In the genomic region with DNA sequence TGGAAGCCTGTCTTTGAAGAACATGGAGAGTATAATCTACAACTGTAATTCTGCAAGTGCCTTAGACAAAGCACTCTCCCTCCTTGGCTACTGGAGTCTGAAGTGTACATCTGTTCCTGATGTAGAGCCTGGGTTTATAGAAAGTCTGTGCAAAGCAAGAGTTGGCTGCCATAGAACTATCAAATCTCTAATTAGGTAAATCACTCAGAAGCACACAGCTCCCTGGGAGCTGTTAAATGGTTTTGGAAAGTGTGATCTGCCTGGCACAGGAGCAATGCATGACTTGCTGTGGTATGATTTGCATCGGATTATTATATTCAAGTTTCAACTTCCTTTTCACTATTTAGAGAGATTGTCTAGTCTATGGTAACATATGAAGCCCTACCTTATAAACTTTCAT, we compare ENCODE assay signal across 28 mouse cellular contexts.
DNase-seq lines count a peak whose midpoint lies in the region; ATAC-seq and TF ChIP-seq lines count a peak whose summit lies in the region.
"Had no signal": no experiment of that assay in that cellular context is flagged by ENCODE, and none has a peak within 500 bp of the region (broad histone marks: within the 10 kb centered on the region; RNA-seq: fewer than 3 reads in every experiment).

No protein-coding gene starts in this region.

- H3K4me2 ChIP-seq in forebrain, embryonic 15.5 days (replicated peaks): no peak overlapping the region
- H3K4me2 ChIP-seq in midbrain, postnatal 0 days (ENCODE audit: low read depth, low read length, poor library complexity, severe bottlenecking): no peak overlapping the region
- H3K4me2 ChIP-seq: embryonic facial prominence, embryonic 15.5 days; heart, embryonic 12.5 days; hindbrain, embryonic 13.5 days; kidney, embryonic 15.5 days; limb, embryonic 12.5 days; liver, embryonic 11.5 days; midbrain, embryonic 13.5 days had no signal

- no peak for TF ChIP-seq POLR2A in brain, embryonic 14.5 days (IDR thresholded peaks at IDR 0.05; ENCODE audit: borderline replicate concordance, extremely low read depth, insufficient read depth, insufficient read length, poor library complexity, severe bottlenecking)

- no peak for TF ChIP-seq CTCF in midbrain, postnatal 0 days (IDR thresholded peaks at IDR 0.05)
- TF ChIP-seq CTCF in brain, embryonic 14.5 days (IDR thresholded peaks at IDR 0.05; ENCODE audit: borderline replicate concordance, extremely low read depth, insufficient read depth, insufficient read length): no peak

- H3K4me3 ChIP-seq in forebrain, embryonic 15.5 days: no peak overlapping the region
- no peak overlapping the region for H3K4me3 ChIP-seq in forebrain, embryonic 10.5 days
- H3K4me3 ChIP-seq in midbrain, postnatal 0 days (ENCODE audit: low read depth, low read length): no peak overlapping the region
- H3K4me3 ChIP-seq in midbrain, embryonic 10.5 days: no peak overlapping the region
- H3K4me3 ChIP-seq: embryonic facial prominence, embryonic 10.5 days; embryonic facial prominence, embryonic 15.5 days; heart, adult 2 months; heart, embryonic 12.5 days; hindbrain, embryonic 13.5 days; kidney, embryonic 15.5 days; limb, embryonic 12.5 days; midbrain, embryonic 13.5 days had no signal

- no peak overlapping the region for H3K27ac ChIP-seq in forebrain, embryonic 15.5 days (replicated peaks)
- no peak overlapping the region for H3K27ac ChIP-seq in forebrain, embryonic 10.5 days
- no peak overlapping the region for H3K27ac ChIP-seq in midbrain, postnatal 0 days (ENCODE audit: low read depth, low read length)
- no peak overlapping the region for H3K27ac ChIP-seq in midbrain, embryonic 10.5 days (replicated peaks)
- H3K27ac ChIP-seq: embryonic facial prominence, embryonic 10.5 days; embryonic facial prominence, embryonic 15.5 days; heart, adult 2 months; hindbrain, embryonic 13.5 days; kidney, embryonic 15.5 days; limb, embryonic 12.5 days; midbrain, embryonic 13.5 days; stomach, postnatal 0 days had no signal

- no peaks in the 10 kb centered on the region for H3K9me3 ChIP-seq in forebrain, embryonic 15.5 days
- H3K9me3 ChIP-seq in forebrain, embryonic 10.5 days: no peaks in the 10 kb centered on the region
- H3K9me3 ChIP-seq in midbrain, postnatal 0 days (ENCODE audit: low read length): no peaks in the 10 kb centered on the region
- H3K9me3 ChIP-seq in midbrain, embryonic 10.5 days (replicated peaks): no peaks in the 10 kb centered on the region
- H3K9me3 ChIP-seq: embryonic facial prominence, embryonic 10.5 days; embryonic facial prominence, embryonic 15.5 days; heart, embryonic 12.5 days; hindbrain, embryonic 13.5 days; kidney, embryonic 15.5 days; limb, embryonic 12.5 days; midbrain, embryonic 13.5 days had no signal

- peaks cover 7% of the 10 kb centered on the region; the same call in 1 of the 2 replicates for H3K4me1 ChIP-seq in forebrain, embryonic 15.5 days
- 0 out of 2 replicates have a peak, but pooled peaks cover 5% of the 10 kb centered on the region for H3K4me1 ChIP-seq in forebrain, embryonic 10.5 days
- no peaks in the 10 kb centered on the region for H3K4me1 ChIP-seq in midbrain, postnatal 0 days (ENCODE audit: insufficient read depth, low read length)
- 0 out of 2 replicates have a peak, but pooled peaks cover 5% of the 10 kb centered on the region for H3K4me1 ChIP-seq in midbrain, embryonic 10.5 days
- H3K4me1 ChIP-seq: embryonic facial prominence, embryonic 10.5 days; hindbrain, embryonic 13.5 days; kidney, embryonic 15.5 days; limb, embryonic 12.5 days; midbrain, embryonic 13.5 days had no signal

- WGBS in forebrain, embryonic 15.5 days: 52% methylated on average over 1 of the region's 1 CpGs
- WGBS in forebrain, embryonic 10.5 days: 95% methylated on average over 1 of the region's 1 CpGs
- WGBS in midbrain, postnatal 0 days: 84% methylated on average over 1 of the region's 1 CpGs
- 92% methylated on average over 1 of the region's 1 CpGs for WGBS in midbrain, embryonic 10.5 days

- H3K9ac ChIP-seq in forebrain, embryonic 15.5 days (replicated peaks): no peak overlapping the region
- H3K9ac ChIP-seq in midbrain, postnatal 0 days (replicated peaks; ENCODE audit: low read length, poor library complexity, severe bottlenecking): no peak overlapping the region
- H3K9ac ChIP-seq: embryonic facial prominence, embryonic 15.5 days; heart, embryonic 12.5 days; hindbrain, embryonic 13.5 days; kidney, embryonic 15.5 days; limb, embryonic 12.5 days; midbrain, embryonic 13.5 days had no signal

- H3K27me3 ChIP-seq in forebrain, embryonic 15.5 days: no peaks in the 10 kb centered on the region
- no peaks in the 10 kb centered on the region for H3K27me3 ChIP-seq in forebrain, embryonic 10.5 days (ENCODE audit: poor library complexity, severe bottlenecking)
- no peaks in the 10 kb centered on the region for H3K27me3 ChIP-seq in midbrain, postnatal 0 days (ENCODE audit: insufficient read depth, low read length)
- H3K27me3 ChIP-seq in midbrain, embryonic 10.5 days (ENCODE audit: low read depth, poor library complexity, severe bottlenecking): no peaks in the 10 kb centered on the region
- H3K27me3 ChIP-seq: embryonic facial prominence, embryonic 15.5 days; heart, embryonic 12.5 days; hindbrain, embryonic 13.5 days; kidney, embryonic 15.5 days; limb, embryonic 12.5 days; midbrain, embryonic 13.5 days had no signal

- peak; percentile 69; the same call in 1 of the 2 replicates for ATAC-seq in forebrain, embryonic 15.5 days (replicated peaks)
- no peak for ATAC-seq in midbrain, postnatal 0 days (ENCODE audit: low FRiP score)
- ATAC-seq: midbrain, embryonic 13.5 days had no signal

- no peaks in the 10 kb centered on the region for H3K36me3 ChIP-seq in forebrain, embryonic 15.5 days
- no peaks in the 10 kb centered on the region for H3K36me3 ChIP-seq in forebrain, embryonic 10.5 days (replicated peaks)
- H3K36me3 ChIP-seq in midbrain, postnatal 0 days (ENCODE audit: insufficient read depth, low read length): no peaks in the 10 kb centered on the region
- H3K36me3 ChIP-seq in midbrain, embryonic 10.5 days: no peaks in the 10 kb centered on the region
- H3K36me3 ChIP-seq: embryonic facial prominence, embryonic 10.5 days; embryonic facial prominence, embryonic 15.5 days; heart, embryonic 12.5 days; hindbrain, embryonic 13.5 days; kidney, embryonic 15.5 days; limb, embryonic 12.5 days; midbrain, embryonic 13.5 days had no signal

- no peak for DNase-seq in forebrain, embryonic 10.5 days (ENCODE audit: extremely low spot score, low spot score)
- DNase-seq in midbrain, postnatal 0 days (ENCODE audit: low spot score): peak; percentile 62
- DNase-seq in midbrain, embryonic 10.5 days (ENCODE audit: low spot score): no peak
- peak; percentile 71 for DNase-seq in brain, embryonic 14.5 days (ENCODE audit: low read depth)
- no peak for DNase-seq in adrenal gland, adult 8-10 months
- DNase-seq in T-cell, adult 2 months (ENCODE audit: low spot score): no peak
- DNase-seq: adrenal gland, postnatal 14 days; cerebellum, adult 2 months; cerebellum, postnatal 25 days; heart, adult 2 months; heart, postnatal 4 days; kidney, adult 18-20 months; kidney, postnatal 25 days; lung, postnatal 36 days; right cerebral cortex, adult 18-20 months; spleen, adult 18-20 months; thymus, adult 2 months; thymus, postnatal 36 days had no signal

Comparison
In these comparisons a context has a peak if more than half of its experiments do, and no peak if none do; other contexts are left out.
1. DNase-seq: peak in midbrain, postnatal 0 days (single experiment) and brain, embryonic 14.5 days (single experiment); none in forebrain, embryonic 10.5 days (single experiment), midbrain, embryonic 10.5 days (single experiment), adrenal gland, adult 8-10 months (single experiment) and T-cell, adult 2 months (single experiment).